Mouse (Mus musculus): ENCODE measurements around the gene Zfand3. TPM values are rescaled to one million over a fixed set of nuclear protein-coding genes. Genes with fewer than 3 reads are reported as not detected.

Zfand3 gene
- polyA plus RNA-seq, 1 experiment from 2014 or later, result 49.3 TPM

GRCm38 (mm10) chr17:30214393-30214792 lies 209.9 kb downstream of the Zfand3 start:
- H3K9ac ChIP-seq, result no peak overlapping the region
- no peak overlapping the region for H3K27ac ChIP-seq
- no peak overlapping the region for H3K4me2 ChIP-seq
- no peak for ATAC-seq (replicated peaks; ENCODE audit: insufficient number of reproducible peaks, insufficient read depth, low FRiP score, low read depth)
- H3K4me1 ChIP-seq (replicated peaks), result peaks cover 37% of the 10 kb centered on the region
- H3K9me3 ChIP-seq (replicated peaks), result no peaks in the 10 kb centered on the region
- no peak overlapping the region for H3K4me3 ChIP-seq
- WGBS, result 36% methylated on average over 6 of the region's 6 CpGs
- peaks cover 18% of the 10 kb centered on the region for H3K36me3 ChIP-seq
- H3K27me3 ChIP-seq, result no peaks in the 10 kb centered on the region

DNA sequence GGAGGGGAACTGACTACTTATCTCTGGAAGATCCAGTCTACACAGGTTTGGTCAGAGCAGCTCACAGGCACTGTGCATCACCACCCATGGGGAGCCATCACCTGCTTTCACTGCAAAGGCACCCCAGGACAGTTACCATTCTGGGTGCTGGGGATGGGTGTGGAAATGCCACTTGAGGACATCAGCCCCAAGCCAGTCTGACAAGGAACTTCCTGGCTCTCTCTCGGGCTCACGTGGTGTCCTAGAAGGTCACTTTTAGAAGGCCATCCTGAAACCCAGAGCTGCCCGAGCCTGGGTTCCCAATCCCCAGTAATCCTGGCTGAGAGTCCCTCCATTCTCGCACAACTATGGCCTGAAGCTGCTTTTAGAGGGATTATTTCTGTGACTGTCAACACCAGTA lies 211.2 kb downstream of the Zfand3 start:
- Histone ChIP-seq H3K27ac (peak overlapping the region; percentile 64), H3K4me1 (replicated peaks) (peaks cover 37% of the 10 kb centered on the region), H3K4me2 (no peak overlapping the region), H3K27me3 (no peaks in the 10 kb centered on the region), H3K4me3 (no peak overlapping the region), H3K9me3 (replicated peaks) (no peaks in the 10 kb centered on the region), H3K9ac (0 out of 2 replicates have a peak overlapping the region, but pooled peaks have one; percentile 21), H3K36me3 (peaks cover 14% of the 10 kb centered on the region)
- WGBS, result 32% methylated on average over 4 of the region's 4 CpGs
- no peak for ATAC-seq (replicated peaks; ENCODE audit: insufficient number of reproducible peaks, insufficient read depth, low FRiP score, low read depth)

- no peak overlapping the region for H3K27ac ChIP-seq
- WGBS, result 76% methylated on average over 14 of the region's 14 CpGs
- H3K4me2 ChIP-seq, result no peak overlapping the region
- peaks cover 17% of the 10 kb centered on the region for H3K4me1 ChIP-seq (replicated peaks)
- peaks cover 8% of the 10 kb centered on the region; the same call in 1 of the 2 replicates for H3K36me3 ChIP-seq
- no peak for ATAC-seq (replicated peaks; ENCODE audit: insufficient number of reproducible peaks, insufficient read depth, low FRiP score, low read depth)
- H3K4me3 ChIP-seq, result no peak overlapping the region
- H3K9ac ChIP-seq, result no peak overlapping the region
- no peaks in the 10 kb centered on the region for H3K9me3 ChIP-seq (replicated peaks)
- H3K27me3 ChIP-seq, result no peaks in the 10 kb centered on the region
Observed at GRCm38 (mm10) chr17:30221677-30222076, 217.1 kb downstream of the Zfand3 start.

- H3K4me3 ChIP-seq, result no peak overlapping the region
- no peaks in the 10 kb centered on the region for H3K27me3 ChIP-seq
- no peaks in the 10 kb centered on the region for H3K9me3 ChIP-seq (replicated peaks)
- H3K27ac ChIP-seq, result no peak overlapping the region
- no peak for ATAC-seq (replicated peaks; ENCODE audit: insufficient number of reproducible peaks, insufficient read depth, low FRiP score, low read depth)
- peaks cover 13% of the 10 kb centered on the region; the same call in 1 of the 2 replicates for H3K4me1 ChIP-seq (replicated peaks)
- no peak overlapping the region for H3K9ac ChIP-seq
- 78% methylated on average over 11 of the region's 11 CpGs for WGBS
- H3K36me3 ChIP-seq, result peaks cover 8% of the 10 kb centered on the region; the same call in 1 of the 2 replicates
- H3K4me2 ChIP-seq, result no peak overlapping the region
Observed at GRCm38 (mm10) chr17:30222361-30222760, 217.8 kb downstream of the Zfand3 start.

- no peak for ATAC-seq (replicated peaks; ENCODE audit: insufficient number of reproducible peaks, insufficient read depth, low FRiP score, low read depth)
Observed at GRCm38 (mm10) chr17:30222837-30223236, 218.3 kb downstream of the Zfand3 start.

DNA sequence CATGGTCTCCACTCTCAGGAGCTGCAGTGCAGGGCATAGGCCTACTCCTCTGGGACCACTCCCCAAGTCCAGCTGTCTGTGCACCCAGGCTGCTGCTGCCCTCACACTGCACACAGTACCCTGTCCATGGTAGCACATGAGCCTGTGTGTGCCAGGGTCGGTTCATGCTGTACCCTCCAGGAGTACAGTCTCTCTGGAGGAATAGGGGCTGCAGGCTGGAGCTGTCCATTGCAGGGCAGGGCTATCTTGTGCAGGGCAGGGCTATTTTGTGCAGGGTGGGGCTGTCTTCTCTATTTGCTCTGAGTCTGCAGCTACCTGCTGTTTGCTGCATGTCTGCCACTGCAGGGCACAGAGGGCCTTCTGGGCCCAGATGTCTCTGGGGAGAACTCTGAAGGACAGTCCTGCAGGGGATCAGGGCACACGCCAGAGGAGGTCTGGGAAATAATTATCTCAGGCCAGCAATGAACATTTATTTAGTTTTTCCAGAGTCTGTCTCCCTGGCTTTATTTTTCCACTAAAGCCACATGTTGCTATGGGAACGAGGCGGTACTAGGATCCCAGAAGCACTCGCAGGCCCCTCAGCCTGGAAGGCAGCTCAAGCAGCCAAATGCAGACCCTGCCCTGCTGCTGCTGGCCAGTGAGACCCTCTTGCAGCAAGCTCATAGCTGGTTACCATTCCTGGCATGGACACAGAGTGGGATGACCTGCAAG lies 220.7 kb downstream of the Zfand3 start:
- H3K4me1 ChIP-seq (replicated peaks), result peaks cover 21% of the 10 kb centered on the region
- no peak overlapping the region for H3K4me3 ChIP-seq
- H3K27ac ChIP-seq, result no peak overlapping the region
- H3K4me2 ChIP-seq, result no peak overlapping the region
- 56% methylated on average over 5 of the region's 5 CpGs for WGBS
- ATAC-seq (replicated peaks; ENCODE audit: insufficient number of reproducible peaks, insufficient read depth, low FRiP score, low read depth), result no peak; the same call in 1 of the 2 replicates
- no peaks in the 10 kb centered on the region for H3K9me3 ChIP-seq (replicated peaks)
- H3K27me3 ChIP-seq, result no peaks in the 10 kb centered on the region
- H3K9ac ChIP-seq, result no peak overlapping the region
- no peaks in the 10 kb centered on the region for H3K36me3 ChIP-seq

More at GRCm38 (mm10) chr17:30222837-30223236, 218.3 kb downstream of the Zfand3 start:
- 83% methylated on average over 12 of the region's 12 CpGs for WGBS
- H3K4me2 ChIP-seq, result no peak overlapping the region
- H3K27ac ChIP-seq, result no peak overlapping the region
- H3K9me3 ChIP-seq (replicated peaks), result no peaks in the 10 kb centered on the region
- H3K4me1 ChIP-seq (replicated peaks), result peaks cover 13% of the 10 kb centered on the region; the same call in 1 of the 2 replicates
- H3K27me3 ChIP-seq, result no peaks in the 10 kb centered on the region
- no peak overlapping the region for H3K9ac ChIP-seq
- H3K4me3 ChIP-seq, result no peak overlapping the region
- peaks cover 8% of the 10 kb centered on the region; the same call in 1 of the 2 replicates for H3K36me3 ChIP-seq

- Histone ChIP-seq H3K4me2 (no peak overlapping the region), H3K36me3 (no peaks in the 10 kb centered on the region), H3K27me3 (no peaks in the 10 kb centered on the region), H3K27ac (no peak overlapping the region), H3K4me1 (replicated peaks) (peaks cover 22% of the 10 kb centered on the region), H3K4me3 (no peak overlapping the region), H3K9me3 (replicated peaks) (no peaks in the 10 kb centered on the region), H3K9ac (no peak overlapping the region)
- no peak for ATAC-seq (replicated peaks; ENCODE audit: insufficient number of reproducible peaks, insufficient read depth, low FRiP score, low read depth)
- 83% methylated on average over 10 of the region's 10 CpGs for WGBS
Observed at GRCm38 (mm10) chr17:30228439-30229215, 224.1 kb downstream of the Zfand3 start.

GRCm38 (mm10) chr17:30230428-30230827 lies 225.9 kb downstream of the Zfand3 start:
- Histone ChIP-seq H3K4me3 (no peak overlapping the region), H3K9ac (no peak overlapping the region), H3K27me3 (no peaks in the 10 kb centered on the region), H3K9me3 (replicated peaks) (no peaks in the 10 kb centered on the region), H3K27ac (no peak overlapping the region), H3K4me2 (no peak overlapping the region), H3K36me3 (no peaks in the 10 kb centered on the region), H3K4me1 (replicated peaks) (peaks cover 21% of the 10 kb centered on the region)
- WGBS, result 89% methylated on average over 4 of the region's 4 CpGs
- ATAC-seq (replicated peaks; ENCODE audit: insufficient number of reproducible peaks, insufficient read depth, low FRiP score, low read depth), result no peak

DNA sequence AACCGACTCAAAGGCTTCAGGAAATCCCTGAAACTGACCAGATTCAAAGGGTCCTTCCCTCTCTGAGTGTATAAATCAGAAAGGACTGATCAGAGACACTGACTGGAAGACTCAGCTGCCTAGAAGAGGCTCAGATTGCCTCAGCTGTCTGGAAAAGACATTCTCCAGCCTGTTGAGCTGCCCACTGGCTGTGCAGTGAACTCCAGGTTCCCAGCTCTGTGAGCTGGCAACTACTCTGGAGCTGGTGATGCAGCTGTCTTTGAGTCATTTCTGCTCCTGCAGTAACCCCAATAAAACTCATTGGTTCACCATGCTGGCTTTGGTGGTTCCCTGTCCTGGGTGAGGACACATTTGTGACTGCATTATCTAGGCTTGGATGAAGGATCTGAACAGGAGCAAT lies 226.9 kb downstream of the Zfand3 start:
- ATAC-seq (replicated peaks; ENCODE audit: insufficient number of reproducible peaks, insufficient read depth, low FRiP score, low read depth), result no peak
- WGBS, result 84% methylated on average over 1 of the region's 1 CpGs

GRCm38 (mm10) chr17:30232698-30233097 lies 228.2 kb downstream of the Zfand3 start:
- H3K4me2 ChIP-seq, result no peak overlapping the region
- H3K27ac ChIP-seq, result no peak overlapping the region
- no peaks in the 10 kb centered on the region for H3K9me3 ChIP-seq (replicated peaks)
- WGBS, result 50% methylated on average over 4 of the region's 4 CpGs
- no peaks in the 10 kb centered on the region for H3K27me3 ChIP-seq
- no peak overlapping the region for H3K9ac ChIP-seq
- H3K4me1 ChIP-seq (replicated peaks), result peaks cover 20% of the 10 kb centered on the region
- H3K4me3 ChIP-seq, result no peak overlapping the region
- H3K36me3 ChIP-seq, result no peaks in the 10 kb centered on the region
- no peak for ATAC-seq (replicated peaks; ENCODE audit: insufficient number of reproducible peaks, insufficient read depth, low FRiP score, low read depth)

More for the DNA sequence above, 226.9 kb downstream of the Zfand3 start:
- no peaks in the 10 kb centered on the region for H3K36me3 ChIP-seq
- H3K4me3 ChIP-seq, result no peak overlapping the region
- H3K4me1 ChIP-seq (replicated peaks), result peaks cover 23% of the 10 kb centered on the region
- H3K4me2 ChIP-seq, result no peak overlapping the region
- no peaks in the 10 kb centered on the region for H3K9me3 ChIP-seq (replicated peaks)
- H3K27me3 ChIP-seq, result no peaks in the 10 kb centered on the region
- no peak overlapping the region for H3K27ac ChIP-seq
- no peak overlapping the region for H3K9ac ChIP-seq

- Histone ChIP-seq H3K27me3 (no peaks in the 10 kb centered on the region), H3K9ac (no peak overlapping the region), H3K27ac (no peak overlapping the region), H3K4me3 (no peak overlapping the region), H3K4me1 (replicated peaks) (peaks cover 31% of the 10 kb centered on the region), H3K36me3 (no peaks in the 10 kb centered on the region), H3K9me3 (replicated peaks) (no peaks in the 10 kb centered on the region), H3K4me2 (no peak overlapping the region)
- no peak; the same call in 1 of the 2 replicates for ATAC-seq (replicated peaks; ENCODE audit: insufficient number of reproducible peaks, insufficient read depth, low FRiP score, low read depth)
- 29% methylated on average over 4 of the region's 4 CpGs for WGBS
Observed at GRCm38 (mm10) chr17:30235380-30235779, 230.8 kb downstream of the Zfand3 start.
